Mouse (Mus musculus) frontal cortex, postnatal 10 days (tissue): ENCODE measurements around the gene Plcb3.
A peak's percentile ranks its signal among the peaks of the same experiment; 100 is the strongest.

Experiments
- DNase-seq, 2 experiments: peaks; one replicate each; pipeline ENCODE4 v3.0.0; 2022; ENCODE audit warnings: low spot score in 2 of 2, mixed read lengths in 1 of 2

Plcb3 gene

GRCm38 (mm10) chr19:6940396-6941351 is 35.6 kb downstream of the Plcb3 start:
- DNase-seq, result no peak

GRCm38 (mm10) chr19:6939106-6940002 is 36.9 kb downstream of the Plcb3 start:
- no peak for DNase-seq

GRCm38 (mm10) chr19:6937541-6938465 is 38.5 kb downstream of the Plcb3 start:
- DNase-seq, result no peak

- DNase-seq, result no peak
Measured at GRCm38 (mm10) chr19:6936299-6936698, 40.0 kb downstream of the Plcb3 start.

GRCm38 (mm10) chr19:6934195-6934977 is 41.9 kb downstream of the Plcb3 start, which contains the start of gene Kcnk4:
Gene Kcnk4 (minus strand): TSS chr19:6934515.
- no peak for DNase-seq

GRCm38 (mm10) chr19:6933436-6934194 is 42.7 kb downstream of the Plcb3 start:
- DNase-seq, result no peak

- no peak for DNase-seq
Measured at GRCm38 (mm10) chr19:6933102-6933435, 43.2 kb downstream of the Plcb3 start.

- no peak for DNase-seq
Measured at GRCm38 (mm10) chr19:6932018-6932417, 44.3 kb downstream of the Plcb3 start.

- no peak for DNase-seq
Measured at GRCm38 (mm10) chr19:6931002-6931401, 45.3 kb downstream of the Plcb3 start.

- DNase-seq, result no peak
Measured at GRCm38 (mm10) chr19:6928080-6928479, 48.2 kb downstream of the Plcb3 start.

- DNase-seq, result no peak
Measured at GRCm38 (mm10) chr19:6926559-6927255, 49.6 kb downstream of the Plcb3 start.

- DNase-seq, result no peak
Measured at GRCm38 (mm10) chr19:6925611-6926329, 50.5 kb downstream of the Plcb3 start.

- no peak for DNase-seq
Measured at GRCm38 (mm10) chr19:6925307-6925573, 51.0 kb downstream of the Plcb3 start, which contains the start of gene Catsperz. Gene Catsperz (minus strand): TSS chr19:6925380.

GRCm38 (mm10) chr19:6924461-6925306 is 51.6 kb downstream of the Plcb3 start:
- peak; percentile 69 to 80 for DNase-seq

- no peak for DNase-seq
Measured at GRCm38 (mm10) chr19:6922901-6923735, 53.2 kb downstream of the Plcb3 start.

- DNase-seq, result peak; percentile 100
Measured at GRCm38 (mm10) chr19:6921647-6922567, 54.4 kb downstream of the Plcb3 start, which contains the start of gene Esrra. Gene Esrra (minus strand): TSS chr19:6921813.
